Mouse (Mus musculus): ENCODE results near the gene Tcte1. TPM values are rescaled to one million over a fixed set of nuclear protein-coding genes. Genes with fewer than 3 reads are reported as not detected.

Gene Tcte1
- 3.4 and 3.7 TPM in 2 replicates for polyA plus RNA-seq (2012; rRNA removed)

DNA sequence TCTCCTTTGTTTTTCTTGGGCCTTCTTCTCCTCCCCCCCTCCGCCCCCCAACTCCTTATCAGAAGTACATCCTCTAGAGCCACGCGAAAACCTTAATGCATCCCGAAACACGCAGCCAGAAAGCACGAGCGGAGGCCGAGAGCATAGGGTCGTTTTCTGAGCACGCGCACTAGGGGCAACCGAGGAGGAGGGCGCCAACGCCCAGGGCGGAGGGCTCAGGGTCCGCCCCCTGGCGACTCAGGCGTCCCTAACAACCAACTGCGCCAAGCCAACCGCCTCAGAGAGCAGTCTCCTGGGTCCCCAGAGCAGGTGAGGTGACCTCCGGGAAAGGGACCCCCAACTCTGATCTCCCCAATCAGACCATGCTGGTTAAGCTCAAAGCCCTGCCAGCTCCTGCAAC is at the start of gene Tcte1:
Tcte1 (plus strand) TSS at position 172 of the 400 bp plus-strand sequence.
- Histone ChIP-seq H3K4me1 (ENCODE audit: control insufficient read depth, insufficient read depth, low read length) (peaks cover 2% of the 10 kb centered on the region; the same call in 1 of the 2 replicates), H3K27ac (ENCODE audit: insufficient read depth, low read length) (no peak within 1 kb of the TSS), H3K4me3 (ENCODE audit: insufficient read depth, low read length) (no peak within 1 kb of the TSS)
- TF ChIP-seq CTCF (IDR thresholded peaks at IDR 0.05; ENCODE audit: extremely low read depth, insufficient read depth, low read length) (no peak), POLR2A (IDR thresholded peaks at IDR 0.05; ENCODE audit: extremely low read depth, insufficient read depth, low read length) (no peak)

DNA sequence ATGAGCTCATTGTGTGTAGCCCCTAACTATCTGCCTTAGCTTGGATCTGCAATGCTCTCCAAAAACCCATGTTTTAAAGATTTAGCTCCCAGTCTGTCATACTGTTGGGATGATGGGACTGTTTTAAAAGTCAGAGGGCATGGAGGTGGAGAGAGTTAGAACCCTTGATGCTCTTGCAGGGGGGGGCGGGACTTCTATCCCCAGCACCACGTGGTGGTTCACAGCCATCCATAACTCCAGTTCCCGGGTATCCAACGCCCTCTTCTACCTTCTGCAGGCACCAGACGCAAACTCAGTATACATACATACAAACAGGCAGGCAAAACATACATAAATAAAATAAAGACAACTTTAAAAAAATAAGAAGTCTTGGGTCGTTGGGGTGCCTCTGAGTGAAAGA is 49.6 kb upstream of the Tcte1 start:
- TF ChIP-seq POLR2A (IDR thresholded peaks at IDR 0.05; ENCODE audit: extremely low read depth, insufficient read depth, low read length): no peak
- no peak for TF ChIP-seq CTCF (IDR thresholded peaks at IDR 0.05; ENCODE audit: extremely low read depth, insufficient read depth, low read length)
- H3K27ac ChIP-seq (ENCODE audit: insufficient read depth, low read length): no peak overlapping the region

DNA sequence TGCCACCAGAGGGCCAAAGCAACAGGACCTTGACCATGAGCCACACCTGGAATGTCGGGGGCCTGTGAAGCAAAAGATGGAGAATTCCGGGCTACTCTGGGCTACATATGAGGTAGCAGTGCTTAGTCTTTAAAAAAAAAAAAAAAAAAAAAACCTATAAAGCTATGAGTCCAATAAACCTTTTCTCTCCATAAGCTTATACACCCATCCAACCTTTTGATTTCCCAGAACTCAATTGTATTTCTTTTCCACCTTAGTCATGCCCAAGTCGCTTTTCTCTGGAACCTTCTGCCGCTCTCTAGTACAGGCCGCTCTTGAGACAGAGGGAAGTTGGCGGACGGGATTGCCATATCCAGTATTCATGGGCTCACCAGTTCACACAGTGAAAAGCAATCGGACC is 49.1 kb upstream of the Tcte1 start:
- Histone ChIP-seq H3K4me3 (ENCODE audit: insufficient read depth, low read length) (peak overlapping the region; percentile 23), H3K27ac (ENCODE audit: insufficient read depth, low read length) (peak overlapping the region; percentile 21), H3K4me1 (ENCODE audit: control insufficient read depth, insufficient read depth, low read length) (peaks cover 4% of the 10 kb centered on the region; the same call in 1 of the 2 replicates)
- no peak for TF ChIP-seq POLR2A (IDR thresholded peaks at IDR 0.05; ENCODE audit: extremely low read depth, insufficient read depth, low read length)
- no peak for TF ChIP-seq CTCF (IDR thresholded peaks at IDR 0.05; ENCODE audit: extremely low read depth, insufficient read depth, low read length)

More for the DNA sequence above, 49.6 kb upstream of the Tcte1 start:
- peaks cover 4% of the 10 kb centered on the region; the same call in 1 of the 2 replicates for H3K4me1 ChIP-seq (ENCODE audit: control insufficient read depth, insufficient read depth, low read length)
- no peak overlapping the region for H3K4me3 ChIP-seq (ENCODE audit: insufficient read depth, low read length)

DNA sequence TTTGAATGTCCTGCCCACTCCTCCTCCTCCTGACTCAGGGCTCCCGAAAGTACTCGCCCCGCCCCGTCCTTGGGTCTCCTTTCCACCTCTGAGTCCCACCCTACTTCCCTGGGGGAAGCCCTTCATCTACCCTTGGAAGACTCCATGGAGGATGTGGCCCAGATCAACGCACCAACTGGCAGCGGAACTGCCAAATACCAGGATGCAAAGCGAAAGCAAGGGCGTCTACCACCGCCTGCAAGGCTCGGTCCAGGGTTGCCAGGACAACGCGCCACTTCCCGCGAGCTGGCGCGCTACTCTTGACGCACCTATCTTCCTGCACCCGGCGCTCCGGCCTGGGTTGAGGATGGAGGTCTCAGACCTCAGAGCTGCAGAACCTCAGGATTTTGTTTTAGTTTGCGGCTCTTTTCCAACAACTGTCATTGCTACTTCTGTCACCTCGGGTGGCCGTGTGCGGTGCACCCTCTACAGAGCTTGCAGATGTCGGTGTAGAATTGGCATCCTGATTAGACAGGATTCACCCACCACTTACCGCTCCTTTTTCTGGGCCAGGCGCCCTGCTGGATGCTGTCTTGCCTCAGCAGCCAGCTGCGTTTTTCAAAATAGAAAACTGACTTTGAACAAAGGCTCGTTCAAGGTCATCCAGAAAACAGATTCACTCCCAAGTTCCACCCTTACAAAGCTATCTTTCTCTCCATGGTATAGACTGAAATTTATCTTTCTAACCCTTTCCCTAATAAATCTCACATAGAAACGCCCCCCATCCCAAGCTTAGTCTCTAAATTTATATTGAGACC is 48.4 kb upstream of the Tcte1 start, which contains the start of gene Spats1:
Spats1 (minus strand) TSS at position 747 of the 797 bp plus-strand sequence.
- peaks cover 4% of the 10 kb centered on the region; the same call in 1 of the 2 replicates for H3K4me1 ChIP-seq (ENCODE audit: control insufficient read depth, insufficient read depth, low read length)
- TF ChIP-seq CTCF (IDR thresholded peaks at IDR 0.05; ENCODE audit: extremely low read depth, insufficient read depth, low read length): no peak
- TF ChIP-seq POLR2A (IDR thresholded peaks at IDR 0.05; ENCODE audit: extremely low read depth, insufficient read depth, low read length): peak; percentile 76
- H3K27ac ChIP-seq (ENCODE audit: insufficient read depth, low read length): peak within 1 kb of the TSS; percentile 21
- H3K4me3 ChIP-seq (ENCODE audit: insufficient read depth, low read length): peak within 1 kb of the TSS; percentile 23

DNA sequence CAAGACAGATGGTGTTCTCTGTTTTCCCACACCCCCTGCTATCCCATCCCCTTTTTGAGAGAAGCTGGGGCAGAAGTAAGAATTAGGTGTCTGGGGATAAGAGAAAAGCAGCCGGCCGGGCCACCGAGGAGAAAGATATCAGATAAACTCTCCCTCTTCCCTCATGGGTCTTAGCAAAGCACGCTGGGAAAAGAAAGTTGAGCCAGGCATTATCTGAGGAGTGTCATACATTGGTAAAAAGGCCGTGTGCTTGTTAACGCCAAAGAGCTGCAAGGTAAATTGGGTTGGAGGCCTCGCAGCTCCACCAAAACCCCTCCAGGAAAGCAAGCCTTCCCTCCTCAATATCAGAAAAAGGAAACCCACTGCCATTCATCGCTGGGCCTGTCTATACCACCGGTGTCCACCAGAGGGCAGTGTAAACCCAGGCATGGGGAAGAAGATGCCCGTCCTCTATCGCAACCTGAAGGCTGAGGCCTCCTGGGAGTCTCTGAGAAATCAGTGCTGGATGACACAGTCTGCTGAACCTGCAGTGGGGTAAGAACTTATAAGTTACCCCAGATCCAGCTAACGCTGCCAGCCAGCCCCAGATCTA is 44.9 kb upstream of the Tcte1 start:
- TF ChIP-seq POLR2A (IDR thresholded peaks at IDR 0.05; ENCODE audit: extremely low read depth, insufficient read depth, low read length) (no peak), CTCF (IDR thresholded peaks at IDR 0.05; ENCODE audit: extremely low read depth, insufficient read depth, low read length) (peak; percentile 98)
- H3K4me3 ChIP-seq (ENCODE audit: insufficient read depth, low read length): no peak overlapping the region
- no peak overlapping the region for H3K27ac ChIP-seq (ENCODE audit: insufficient read depth, low read length)
- peaks cover 1% of the 10 kb centered on the region; the same call in 1 of the 2 replicates for H3K4me1 ChIP-seq (ENCODE audit: control insufficient read depth, insufficient read depth, low read length)

DNA sequence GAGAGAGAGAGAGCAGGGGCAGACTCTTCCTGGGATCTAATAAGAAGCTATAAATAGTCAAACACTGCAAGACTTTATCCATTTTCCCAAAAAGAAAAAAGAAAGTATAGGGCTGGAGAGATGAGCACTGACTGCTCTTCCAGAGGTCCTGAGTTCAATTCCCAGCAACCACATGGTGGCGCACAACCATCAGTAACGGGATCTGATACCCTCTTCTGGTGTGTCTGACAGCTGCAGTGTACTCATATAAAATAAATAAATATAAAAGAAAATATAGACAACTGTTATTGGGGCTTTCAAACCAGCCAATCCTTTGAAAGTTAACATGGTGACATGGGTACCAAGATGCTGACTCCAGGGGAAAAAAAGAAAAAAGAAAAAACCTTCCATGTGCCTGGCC is 42.8 kb upstream of the Tcte1 start:
- no peak overlapping the region for H3K27ac ChIP-seq (ENCODE audit: insufficient read depth, low read length)
- no peak overlapping the region for H3K4me3 ChIP-seq (ENCODE audit: insufficient read depth, low read length)
- peak; percentile 32; the same call in 1 of the 2 replicates for TF ChIP-seq CTCF (IDR thresholded peaks at IDR 0.05; ENCODE audit: extremely low read depth, insufficient read depth, low read length)
- no peak for TF ChIP-seq POLR2A (IDR thresholded peaks at IDR 0.05; ENCODE audit: extremely low read depth, insufficient read depth, low read length)
- no peaks in the 10 kb centered on the region for H3K4me1 ChIP-seq (ENCODE audit: control insufficient read depth, insufficient read depth, low read length)

DNA sequence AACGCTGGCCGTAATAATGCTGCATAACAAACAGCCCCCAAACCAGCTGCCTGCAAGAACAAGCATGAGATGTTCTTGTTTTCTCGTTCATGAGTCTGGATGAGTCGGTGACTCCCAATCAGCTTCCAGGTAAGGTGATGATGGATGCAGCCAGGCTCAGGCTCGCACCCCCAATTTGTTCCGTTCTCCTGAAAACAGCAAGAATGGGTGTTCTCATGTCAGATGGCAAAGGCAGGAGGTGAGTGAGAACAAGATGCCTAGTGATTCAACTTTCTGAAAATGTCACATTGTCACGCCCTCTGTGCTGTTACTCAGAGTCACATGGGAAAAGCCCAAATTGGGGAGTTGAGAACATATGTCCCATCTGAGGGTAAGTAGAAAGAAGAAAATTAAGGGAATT is 37.7 kb upstream of the Tcte1 start:
- Histone ChIP-seq H3K4me3 (ENCODE audit: insufficient read depth, low read length) (no peak overlapping the region), H3K27ac (ENCODE audit: insufficient read depth, low read length) (no peak overlapping the region), H3K4me1 (ENCODE audit: control insufficient read depth, insufficient read depth, low read length) (no peaks in the 10 kb centered on the region)
- TF ChIP-seq CTCF (IDR thresholded peaks at IDR 0.05; ENCODE audit: extremely low read depth, insufficient read depth, low read length) (no peak), POLR2A (IDR thresholded peaks at IDR 0.05; ENCODE audit: extremely low read depth, insufficient read depth, low read length) (no peak)

DNA sequence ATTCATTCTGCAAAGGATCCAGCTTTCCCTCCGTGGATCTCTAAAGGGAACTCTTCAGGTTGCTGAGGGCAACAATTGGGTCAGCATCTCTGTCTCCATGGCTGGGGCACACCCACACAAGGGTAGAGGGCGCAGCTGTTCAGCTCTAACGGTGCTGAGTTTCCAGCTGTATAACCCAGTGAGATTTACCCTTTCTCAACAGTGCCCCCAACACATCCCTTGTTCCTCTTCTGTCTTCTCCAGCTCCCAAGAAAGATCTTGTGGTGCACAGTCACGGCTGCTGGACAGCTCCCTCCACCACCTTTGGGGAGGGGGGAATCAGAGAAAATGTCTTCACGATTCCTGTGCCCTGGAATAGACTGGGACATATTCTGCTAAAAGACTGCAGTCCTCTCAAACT is 36.0 kb upstream of the Tcte1 start:
- no peak overlapping the region for H3K4me3 ChIP-seq (ENCODE audit: insufficient read depth, low read length)
- no peaks in the 10 kb centered on the region for H3K4me1 ChIP-seq (ENCODE audit: control insufficient read depth, insufficient read depth, low read length)
- H3K27ac ChIP-seq (ENCODE audit: insufficient read depth, low read length): no peak overlapping the region
- TF ChIP-seq CTCF (IDR thresholded peaks at IDR 0.05; ENCODE audit: extremely low read depth, insufficient read depth, low read length) (no peak), POLR2A (IDR thresholded peaks at IDR 0.05; ENCODE audit: extremely low read depth, insufficient read depth, low read length) (no peak)

DNA sequence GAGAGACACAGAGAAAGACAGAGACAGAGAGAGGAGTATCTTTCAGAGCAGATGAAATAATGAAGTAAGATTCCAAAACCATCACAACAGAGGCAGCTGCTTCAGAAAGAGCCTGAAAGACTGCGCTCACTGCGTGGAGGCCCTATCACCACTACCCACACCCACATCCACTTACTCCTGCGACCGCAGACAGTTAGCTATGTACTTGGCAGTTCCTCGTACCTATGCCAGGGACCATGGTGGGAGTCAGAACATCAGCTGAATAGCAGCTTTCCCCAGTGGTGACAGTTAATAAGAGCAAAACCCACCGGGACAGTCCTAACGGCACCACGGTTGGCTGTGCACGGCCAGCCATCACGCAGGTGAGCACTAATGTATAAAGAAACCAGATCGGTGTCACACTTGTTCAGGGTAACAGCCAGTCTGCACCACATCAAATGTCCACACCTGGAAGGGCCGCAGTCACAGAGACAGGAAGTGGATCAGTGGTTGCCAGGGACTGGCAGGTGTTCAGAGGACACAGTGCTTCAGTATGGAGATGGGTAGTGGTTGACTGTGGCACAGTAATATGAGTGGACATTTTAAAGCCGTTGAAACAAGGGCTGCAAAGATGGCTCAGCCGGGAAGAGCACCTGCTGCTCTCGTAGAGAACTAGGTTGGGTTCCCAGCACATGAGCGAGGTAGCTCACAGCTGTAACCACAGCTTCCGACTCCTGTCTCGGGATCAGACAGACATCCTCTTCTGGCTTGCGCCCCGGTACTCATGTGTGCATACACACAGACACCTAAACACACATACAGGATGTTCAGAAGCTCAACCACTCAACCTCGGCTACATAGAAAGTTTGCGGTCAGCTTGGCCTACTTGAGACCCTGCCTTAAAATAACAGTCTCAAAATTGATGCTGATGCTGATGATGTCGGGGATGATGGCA is 34.6 kb upstream of the Tcte1 start:
- TF ChIP-seq POLR2A (IDR thresholded peaks at IDR 0.05; ENCODE audit: extremely low read depth, insufficient read depth, low read length) (no peak), CTCF (IDR thresholded peaks at IDR 0.05; ENCODE audit: extremely low read depth, insufficient read depth, low read length) (no peak)
- no peak overlapping the region for H3K27ac ChIP-seq (ENCODE audit: insufficient read depth, low read length)
- no peaks in the 10 kb centered on the region for H3K4me1 ChIP-seq (ENCODE audit: control insufficient read depth, insufficient read depth, low read length)
- no peak overlapping the region for H3K4me3 ChIP-seq (ENCODE audit: insufficient read depth, low read length)

Data from cortical plate, adult 2 months (tissue).